Mouse (Mus musculus): Measurements from ENCODE around the gene Tmbim7.

DNA sequence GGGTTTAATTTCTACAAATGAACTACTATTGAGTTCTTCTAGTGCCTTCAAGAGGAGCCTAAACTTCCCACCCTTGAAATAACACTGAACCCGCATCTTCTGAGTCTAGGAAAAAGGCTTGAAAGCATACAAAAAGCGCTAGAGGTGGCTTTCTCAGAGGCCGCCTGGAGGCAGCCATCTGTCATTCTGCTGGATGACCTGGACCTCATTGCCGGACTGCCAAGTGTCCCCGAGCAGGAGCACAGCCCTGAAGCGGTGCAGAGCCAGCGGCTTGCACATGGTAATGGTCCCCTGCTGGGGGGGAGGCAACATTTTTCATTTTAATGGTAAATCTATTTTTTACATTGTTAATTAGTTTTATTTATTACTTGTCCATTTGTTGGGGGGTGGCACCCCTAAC is 30.5 kb upstream of the Tmbim7 start:
- no peak for TF ChIP-seq CTCF (IDR thresholded peaks at IDR 0.05)
- TF ChIP-seq POLR2A (IDR thresholded peaks at IDR 0.05; ENCODE audit: insufficient read depth, low read depth, low read length) = no peak
